Mouse (Mus musculus) C2C12 (cell line): ENCODE data around the gene G6pc2. TPM values are rescaled to one million over a fixed set of nuclear protein-coding genes. Genes with fewer than 3 reads are reported as not detected.

Experiments used
- H3K27me3 ChIP-seq: one replicate; pipeline ENCODE4 v1.6.1; 2011; ENCODE audit not compliant: control insufficient read depth, insufficient read depth, insufficient read length
- H3K36me3 ChIP-seq: one replicate; pipeline ENCODE4 v1.6.1; 2011; ENCODE audit not compliant: control insufficient read depth, insufficient read depth
- H3K4me3 ChIP-seq: one replicate; pipeline ENCODE4 v1.5.1; 2011; ENCODE audit warnings: mild to moderate bottlenecking, control low read depth; ENCODE audit not compliant: poor library complexity, insufficient read depth, severe bottlenecking
- H3K79me2 ChIP-seq: one replicate; pipeline ENCODE4 v1.6.1; 2011; ENCODE audit not compliant: control insufficient read depth, insufficient read depth
- H3K79me3 ChIP-seq: one replicate; pipeline ENCODE4 v1.6.1; 2011; ENCODE audit warnings: low read depth, control low read depth
- H3ac ChIP-seq: one replicate; pipeline ENCODE3; 2011; ENCODE audit warnings: low read depth; ENCODE audit not compliant: control insufficient read depth, insufficient read length
- CEBPB ChIP-seq: IDR thresholded peaks from one replicate; pipeline ENCODE4 v1.6.1; 2011; ENCODE audit warnings: low read depth, mild to moderate bottlenecking, control low read depth, moderate library complexity
- CTCF ChIP-seq: IDR thresholded peaks from one replicate; pipeline ENCODE4 v1.5.1; 2011; ENCODE audit not compliant: control insufficient read depth, insufficient read depth, insufficient read length
- FOSL1 ChIP-seq: IDR thresholded peaks from one replicate; pipeline ENCODE4 v1.8.0; 2011; ENCODE audit warnings: mild to moderate bottlenecking, low read length; ENCODE audit not compliant: poor library complexity, insufficient read depth, severe bottlenecking
- MAX ChIP-seq: IDR thresholded peaks from one replicate; pipeline ENCODE4 v1.6.1; 2011; ENCODE audit warnings: mild to moderate bottlenecking, control low read depth
- MYOD1 ChIP-seq: IDR thresholded peaks from one replicate; pipeline ENCODE4 v1.6.1; 2011; ENCODE audit warnings: low read depth; ENCODE audit not compliant: control insufficient read depth, insufficient read length
- MYOG ChIP-seq: IDR thresholded peaks from one replicate; pipeline ENCODE4 v1.6.1; 2011; ENCODE audit not compliant: control insufficient read depth, insufficient read length; ENCODE audit errors: extremely low read depth
- USF1 ChIP-seq: IDR thresholded peaks from one replicate; pipeline ENCODE4 v1.6.1; 2011; ENCODE audit warnings: low read depth, mild to moderate bottlenecking, control low read depth, moderate library complexity
- polyA plus RNA-seq: library from polyadenylated mRNA; unstranded; fragments of >200 nt; fragmentation: generic; extraction: Trizol; gene quantifications from one replicate; pipeline ENCODE4 v1.2.1, GENCODE M21; 2012; ENCODE audit warnings: missing spikeins

Gene G6pc2
- polyA plus RNA-seq, 1 experiment: not detected

DNA sequence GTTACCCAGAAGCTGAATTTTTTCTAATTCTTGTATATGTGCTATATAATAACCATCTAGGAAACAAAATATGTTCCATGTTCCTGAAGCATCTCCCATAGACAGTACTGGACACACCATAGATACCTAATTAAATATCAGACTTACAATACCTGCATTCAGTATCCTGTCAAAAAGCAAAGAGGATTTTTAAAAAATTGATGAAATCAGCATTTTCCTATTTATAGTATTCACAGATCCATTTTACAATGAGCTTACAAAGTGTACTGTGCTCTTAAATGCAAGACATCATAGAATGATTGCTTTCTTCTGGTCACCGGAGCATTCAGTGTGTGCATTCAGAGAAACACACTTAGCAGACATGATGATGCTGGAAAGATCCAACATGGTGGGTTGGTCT lies 36.2 kb downstream of the G6pc2 start:
- Histone ChIP-seq H3ac (no peak overlapping the region), H3K27me3 (no peaks in the 10 kb centered on the region), H3K4me3 (no peak overlapping the region), H3K79me2 (no peaks in the 10 kb centered on the region), H3K36me3 (no peaks in the 10 kb centered on the region), H3K79me3 (no peaks in the 10 kb centered on the region)
- TF ChIP-seq MAX (no peak), MYOD1 (no peak), CEBPB (no peak), MYOG (no peak), USF1 (no peak), CTCF (no peak), FOSL1 (no peak)

DNA sequence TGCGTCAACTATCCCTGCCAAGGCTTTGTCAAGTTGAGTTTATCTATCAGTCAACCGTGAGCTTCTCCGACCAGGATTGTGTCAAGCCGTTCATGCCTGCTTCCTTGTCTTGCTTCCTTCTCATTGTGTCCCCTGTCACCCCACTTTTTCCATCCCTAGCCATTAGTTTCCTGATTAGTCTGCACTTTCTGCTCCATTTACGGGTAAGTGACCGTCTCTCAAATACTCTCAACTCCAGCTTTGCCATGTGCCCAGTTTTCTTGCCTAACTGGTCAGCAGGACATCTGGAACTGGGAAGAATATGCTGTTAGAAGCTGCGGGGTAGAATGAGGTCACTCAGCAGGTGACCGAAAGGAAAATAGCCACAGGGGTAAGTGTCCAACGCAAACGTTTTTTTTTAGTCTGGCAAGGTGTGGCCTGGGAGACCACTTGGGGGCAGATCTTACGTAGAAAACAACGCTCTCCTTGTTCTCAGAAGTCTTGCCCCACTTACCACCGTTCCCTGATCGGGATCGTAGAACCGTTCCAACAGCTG lies 37.4 kb downstream of the G6pc2 start:
- no peaks in the 10 kb centered on the region for H3K79me3 ChIP-seq
- no peak for TF ChIP-seq MYOG
- TF ChIP-seq CEBPB: no peak
- no peak for TF ChIP-seq CTCF
- no peak for TF ChIP-seq MYOD1
- no peaks in the 10 kb centered on the region for H3K27me3 ChIP-seq
- H3K4me3 ChIP-seq: no peak overlapping the region
- no peaks in the 10 kb centered on the region for H3K79me2 ChIP-seq
- no peaks in the 10 kb centered on the region for H3K36me3 ChIP-seq
- H3ac ChIP-seq: no peak overlapping the region

DNA sequence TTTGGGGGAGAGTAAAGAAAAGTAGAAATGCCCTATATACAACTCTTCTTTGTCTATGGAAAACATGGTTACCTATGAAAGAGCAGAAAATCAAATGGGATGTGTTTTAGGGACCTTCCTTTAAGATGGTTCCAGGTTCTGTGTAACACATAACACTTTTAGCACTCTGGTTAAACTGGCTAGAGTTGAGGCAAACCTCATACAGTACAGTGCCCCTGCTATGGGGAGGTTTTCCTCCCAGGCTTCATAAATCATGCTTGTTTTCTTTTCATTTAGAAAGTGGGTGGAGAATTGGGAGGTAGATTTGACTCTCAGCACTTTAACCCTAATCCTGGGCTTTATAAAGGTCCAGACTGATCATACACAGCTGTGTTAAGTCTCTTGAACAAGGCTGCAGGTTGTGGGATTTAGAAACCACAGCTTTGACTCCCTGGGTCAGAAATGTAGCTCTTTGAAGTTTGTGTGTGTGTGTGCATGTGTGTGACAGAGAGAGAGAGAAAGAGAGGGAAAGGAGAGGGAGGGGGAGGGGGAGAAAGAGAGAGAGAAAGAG lies 53.3 kb downstream of the G6pc2 start:
- no peak overlapping the region for H3K4me3 ChIP-seq
- no peaks in the 10 kb centered on the region for H3K79me3 ChIP-seq
- no peak overlapping the region for H3ac ChIP-seq
- TF ChIP-seq MAX: no peak
- no peak for TF ChIP-seq USF1
- TF ChIP-seq MYOG: no peak
- H3K27me3 ChIP-seq: no peaks in the 10 kb centered on the region
- no peaks in the 10 kb centered on the region for H3K36me3 ChIP-seq
- no peaks in the 10 kb centered on the region for H3K79me2 ChIP-seq

DNA sequence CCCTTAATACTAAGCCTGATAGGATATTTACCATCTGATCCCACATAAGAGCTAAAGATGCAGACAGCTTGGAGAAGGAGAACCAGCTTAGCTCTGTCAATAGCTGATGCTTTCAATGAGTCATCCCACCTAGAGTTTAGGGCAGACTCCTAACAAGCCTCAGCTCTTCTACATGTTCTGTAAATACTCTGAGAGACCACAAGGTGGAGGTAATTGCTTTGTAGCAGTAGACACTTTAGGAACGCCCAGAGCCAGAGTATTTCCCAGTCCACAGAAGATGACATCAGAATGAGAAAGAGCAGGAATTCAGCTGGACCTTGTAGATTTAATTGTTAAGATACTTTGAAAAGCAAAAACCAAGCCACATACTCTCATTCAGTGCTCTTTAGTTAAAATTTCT lies 65.0 kb downstream of the G6pc2 start:
- Histone ChIP-seq H3K4me3 (no peak overlapping the region), H3K79me3 (no peaks in the 10 kb centered on the region), H3K36me3 (no peaks in the 10 kb centered on the region), H3K27me3 (no peaks in the 10 kb centered on the region), H3K79me2 (no peaks in the 10 kb centered on the region), H3ac (no peak overlapping the region)
- TF ChIP-seq CTCF: no peak
- TF ChIP-seq USF1: no peak
- TF ChIP-seq FOSL1: no peak
- no peak for TF ChIP-seq MYOG
- no peak for TF ChIP-seq MAX
- no peak for TF ChIP-seq MYOD1
- no peak for TF ChIP-seq CEBPB

Other genes starting within 250 kb of the G6pc2 start
- gene Nostrin, start 75.3 kb upstream of the G6pc2 start, polyA plus RNA-seq: 0.02 TPM
- 29.7 TPM for gene Spc25, start 4.9 kb upstream of the G6pc2 start, polyA plus RNA-seq
- gene Abcb11, start 131.5 kb downstream of the G6pc2 start, polyA plus RNA-seq: 0.02 TPM
- 0.97 TPM for gene Dhrs9, start 169.4 kb downstream of the G6pc2 start, polyA plus RNA-seq